In genomic region chr4:83716996-83717395, GRCm38 (mm10) we compare ENCODE assay signal across 24 mouse cellular contexts.
"Had no signal": no experiment of that assay in that cellular context is flagged by ENCODE, and none has a peak within 500 bp of the region (broad histone marks: within the 10 kb centered on the region; RNA-seq: fewer than 3 reads in every experiment).

No protein-coding gene starts in this region.

- H3K4me1 ChIP-seq: heart, embryonic 13.5 days; heart, embryonic 15.5 days; hindbrain, embryonic 12.5 days; kidney, embryonic 15.5 days; limb, embryonic 13.5 days; limb, embryonic 15.5 days; liver, embryonic 12.5 days had no signal

- H3K27ac ChIP-seq: heart, adult 2 months; heart, embryonic 13.5 days; heart, embryonic 15.5 days; hindbrain, embryonic 12.5 days; hindbrain, embryonic 14.5 days; kidney, embryonic 15.5 days; kidney, postnatal 0 days; limb, embryonic 13.5 days; limb, embryonic 15.5 days; liver, embryonic 12.5 days; liver, embryonic 14.5 days had no signal

- H3K4me3 ChIP-seq: heart, adult 2 months; heart, embryonic 13.5 days; heart, embryonic 15.5 days; hindbrain, embryonic 12.5 days; kidney, embryonic 15.5 days; limb, embryonic 13.5 days; limb, embryonic 15.5 days; liver, embryonic 12.5 days had no signal

- DNase-seq: gastrocnemius, postnatal 14 days; gastrocnemius, postnatal 36 days; heart, adult 11 months; heart, adult 2 months; heart, postnatal 14 days; heart, postnatal 36 days; kidney, adult 11 months; kidney, adult 2 months; kidney, adult 9 months; kidney, postnatal 14 days; kidney, postnatal 36 days; layer of hippocampus, adult 9-11 months; layer of hippocampus, postnatal 36 days; left cerebral cortex, postnatal 4 days had no signal
